Mouse (Mus musculus) heart, adult 2 months (tissue): ENCODE measurements around the gene Gstt3. TPM values are rescaled to one million over a fixed set of nuclear protein-coding genes. Genes with fewer than 3 reads are reported as not detected.

ENCODE experiments used
- DNase-seq, 2 experiments: peaks; one replicate each; pipeline ENCODE4 v3.0.0; 2021
- H3K27ac ChIP-seq: fragments of 200-600 bp; 2 replicates; pipeline ENCODE4 v1.8.1; 2022
- H3K27me3 ChIP-seq: fragments of 200-500 bp; 2 replicates; pipeline ENCODE4 v1.6.1; 2012; ENCODE audit warnings: mild to moderate bottlenecking, low read length, inconsistent platforms, mixed read lengths; ENCODE audit not compliant: control insufficient read depth, insufficient read depth
- H3K36me3 ChIP-seq: fragments of 200-500 bp; 2 replicates; pipeline ENCODE4 v1.6.1; 2012; ENCODE audit warnings: low read length, inconsistent platforms; ENCODE audit not compliant: control insufficient read depth, insufficient read depth
- H3K4me1 ChIP-seq: fragments of 200-500 bp; 2 replicates; pipeline ENCODE4 v1.6.1; 2011; ENCODE audit warnings: low read length; ENCODE audit not compliant: control insufficient read depth, insufficient read depth
- H3K4me3 ChIP-seq: fragments of 200-600 bp; 2 replicates; pipeline ENCODE4 v1.8.1; 2022
- H3K79me2 ChIP-seq: fragments of 200-500 bp; replicated peaks from 2 replicates; pipeline ENCODE4 v1.6.1; 2012; ENCODE audit warnings: mild to moderate bottlenecking, inconsistent platforms, low read length, moderate library complexity, mixed read lengths; ENCODE audit not compliant: control insufficient read depth, insufficient read depth
- H3K9ac ChIP-seq: fragments of 200-500 bp; 2 replicates; pipeline ENCODE4 v1.6.1; 2012; ENCODE audit warnings: low read depth, mild to moderate bottlenecking, control low read depth, inconsistent platforms, low read length, mixed read lengths
- CTCF ChIP-seq: fragments of 200-600 bp; IDR thresholded peaks from 2 replicates; pipeline ENCODE4 v1.8.1; 2022; ENCODE audit warnings: antibody characterized with exemption, mild to moderate bottlenecking, moderate library complexity
- EP300 ChIP-seq: fragments of 200-500 bp; IDR thresholded peaks from 2 replicates; pipeline ENCODE4 v1.6.1; 2011; ENCODE audit warnings: low read depth, low read length, control low read depth; ENCODE audit not compliant: insufficient read depth
- POLR2A ChIP-seq: fragments of 200-500 bp; IDR thresholded peaks from 2 replicates; pipeline ENCODE4 v1.6.1; 2011; ENCODE audit warnings: mild to moderate bottlenecking, low read depth, low read length, control low read depth; ENCODE audit not compliant: insufficient read depth
- WGBS: fragments of 180-500 bp; shearing (Covaris S2); methylation state at CpG from one replicate; pipeline ENCODE4 v1.1.7; 2018; 5-methylcytosine and 5-hydroxymethylcytosine counted together
- intact Hi-C: fragments of 180-260 bp; cut with DNase I; formaldehyde crosslinking; loops from one replicate; pipeline ENCODE4 v1.15.1; 2025
- polyA plus RNA-seq: library from polyadenylated mRNA; depleted of rRNA; stranded (reverse); fragments of >200 nt; gene quantifications from 2 replicates; pipeline ENCODE4 v1.2.3, GENCODE M21; 2012; rRNA removed
- total RNA-seq, 2 experiments: library from RNA; stranded (reverse); gene quantifications; 2 replicates each; pipeline ENCODE4 v1.2.3; 2021

Gstt3 gene
- total and polyA plus RNA-seq, 3 experiments, result 2.9 to 7.1 (median 5.7) TPM

DNA sequence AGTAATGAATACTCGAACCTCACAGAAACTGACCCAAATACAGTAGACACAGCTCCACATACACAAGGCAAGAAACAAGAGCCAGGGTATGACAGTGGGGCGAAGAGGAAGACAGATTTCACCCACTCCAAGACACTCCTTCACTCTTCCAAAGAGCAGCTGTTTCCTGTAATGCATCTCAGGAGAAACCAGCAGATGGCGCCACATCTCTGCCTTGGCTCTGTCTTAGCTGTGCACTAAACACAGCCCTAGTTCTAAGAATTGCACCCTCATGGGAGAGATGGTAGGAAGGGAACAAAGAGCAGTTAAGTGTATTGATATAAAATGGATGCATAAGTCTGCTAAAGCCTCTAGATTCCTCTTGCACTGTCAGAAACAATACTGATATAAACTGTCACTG, 37.2 kb downstream of the Gstt3 start:
- H3K4me1 ChIP-seq, result no peaks in the 10 kb centered on the region
- H3K79me2 ChIP-seq, result no peaks in the 10 kb centered on the region
- TF ChIP-seq EP300 (peak; percentile 88), POLR2A (no peak), CTCF (0 out of 2 replicates have a peak, but pooled peaks have one; percentile 99)
- H3K27me3 ChIP-seq, result no peaks in the 10 kb centered on the region
- intact Hi-C loops, result loop anchor here (1.0 kb wide), 3 partner anchors 88 to 207 kb away; no protein-coding TSS in a partner anchor
- H3K9ac ChIP-seq, result no peak overlapping the region
- H3K36me3 ChIP-seq, result no peaks in the 10 kb centered on the region
- 45% methylated on average over 3 of the region's 3 CpGs for WGBS
- peak; percentile 73 to 82 for DNase-seq
- H3K27ac ChIP-seq, result no peak overlapping the region
- H3K4me3 ChIP-seq, result no peak overlapping the region

DNA sequence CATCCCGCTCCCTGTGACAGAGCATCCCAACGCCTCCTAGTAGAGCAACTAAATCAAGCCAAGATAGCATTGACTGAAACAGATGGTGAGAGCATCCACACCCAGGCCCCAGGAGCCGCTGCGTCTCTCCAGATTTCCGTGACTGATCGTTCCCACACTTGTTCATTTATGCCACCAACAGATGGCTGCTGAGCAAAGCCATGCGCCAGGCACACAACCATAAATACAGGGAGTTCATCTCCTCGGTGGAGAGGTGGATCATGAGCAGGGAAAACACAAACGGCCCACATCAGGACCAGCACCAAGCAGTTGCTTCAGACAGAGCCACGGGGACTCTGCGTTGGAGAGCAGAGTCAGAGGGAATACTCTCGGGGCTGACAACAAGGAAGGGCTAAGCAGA, 37.8 kb downstream of the Gstt3 start:
- Histone ChIP-seq H3K36me3 (no peaks in the 10 kb centered on the region), H3K4me3 (no peak overlapping the region), H3K27ac (no peak overlapping the region), H3K4me1 (no peaks in the 10 kb centered on the region), H3K79me2 (no peaks in the 10 kb centered on the region), H3K9ac (no peak overlapping the region), H3K27me3 (no peaks in the 10 kb centered on the region)
- DNase-seq, result no peak
- TF ChIP-seq POLR2A, result no peak
- TF ChIP-seq EP300, result no peak
- TF ChIP-seq CTCF, result no peak
- intact Hi-C loops, result no loop called here
- WGBS, result 92% methylated on average over 12 of the region's 12 CpGs

DNA sequence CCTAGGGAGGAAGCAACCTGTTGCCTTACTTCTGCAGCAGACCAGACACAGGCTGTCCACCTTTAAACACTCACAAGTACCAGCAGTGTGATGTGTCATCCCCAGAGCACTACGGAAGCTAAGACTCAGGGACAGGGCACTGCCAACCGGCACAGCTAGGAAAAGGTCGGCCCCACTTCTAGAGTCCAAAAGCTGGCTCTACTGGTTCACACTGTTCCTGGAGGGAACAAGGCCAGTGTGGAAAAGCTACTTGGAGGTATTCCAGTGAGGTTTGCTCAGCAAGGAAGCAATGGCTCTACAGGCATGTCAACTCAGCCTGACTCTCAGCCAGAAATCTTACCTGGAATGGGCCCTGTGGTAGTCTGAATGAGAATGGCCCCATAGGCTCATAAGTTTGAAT, 40.3 kb downstream of the Gstt3 start:
- no peaks in the 10 kb centered on the region for H3K36me3 ChIP-seq
- WGBS, result 88% methylated on average over 3 of the region's 3 CpGs
- H3K27ac ChIP-seq, result no peak overlapping the region
- no peaks in the 10 kb centered on the region for H3K4me1 ChIP-seq
- H3K9ac ChIP-seq, result no peak overlapping the region
- H3K27me3 ChIP-seq, result no peaks in the 10 kb centered on the region
- no peaks in the 10 kb centered on the region for H3K79me2 ChIP-seq
- TF ChIP-seq EP300 (no peak), POLR2A (no peak), CTCF (no peak)
- no peak for DNase-seq
- intact Hi-C loops, result no loop called here
- no peak overlapping the region for H3K4me3 ChIP-seq

DNA sequence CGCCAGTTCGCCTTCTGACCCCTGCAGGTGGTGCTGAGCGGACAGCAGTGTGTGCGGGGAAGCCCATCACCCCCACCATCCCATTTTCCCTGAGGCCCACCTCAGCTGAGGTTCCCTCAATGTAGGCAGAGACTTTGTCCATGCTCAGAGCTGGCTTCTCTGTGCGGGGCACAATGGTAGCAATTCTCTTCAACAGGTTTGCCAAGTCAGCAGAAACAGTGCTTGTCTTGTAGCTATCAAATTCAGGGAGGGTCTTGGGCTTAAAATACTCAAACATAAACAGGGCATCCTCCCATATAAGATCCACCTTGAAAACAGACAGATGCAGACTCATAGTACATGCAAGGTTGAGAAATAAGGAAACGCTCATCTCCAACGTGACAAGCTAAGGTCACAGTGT, 55.8 kb downstream of the Gstt3 start:
- intact Hi-C loops, result no loop called here
- TF ChIP-seq EP300, result no peak
- TF ChIP-seq POLR2A, result no peak
- no peak for TF ChIP-seq CTCF
- Histone ChIP-seq H3K4me3 (no peak overlapping the region), H3K27ac (no peak overlapping the region), H3K36me3 (no peaks in the 10 kb centered on the region), H3K27me3 (no peaks in the 10 kb centered on the region), H3K9ac (no peak overlapping the region), H3K4me1 (no peaks in the 10 kb centered on the region), H3K79me2 (no peaks in the 10 kb centered on the region)
- WGBS, result 97% methylated on average over 7 of the region's 7 CpGs
- DNase-seq, result no peak

Other genes with a start within 250 kb of the Gstt3 start
- gene Lrrc75b, start 221.1 kb downstream of the Gstt3 start, total RNA-seq, result under 1 TPM; 0.66 to 0.84 TPM
- 1.00 and 1.3 TPM in 2 replicates for gene Lrrc75b, start 221.1 kb downstream of the Gstt3 start, polyA plus RNA-seq
- gene Ggt1, start 219.8 kb downstream of the Gstt3 start, total RNA-seq, result under 1 TPM in 1 of 2 experiments, not detected in 1; 0.31 TPM
- 0.35 TPM in 1 of 2 replicates, not detected in the other for gene Ggt1, start 219.8 kb downstream of the Gstt3 start, polyA plus RNA-seq
- gene Ggt5, start 192.1 kb downstream of the Gstt3 start, total RNA-seq, result 1 to 10 TPM; 3.8 to 7.9 TPM
- 41.9 TPM in 2 replicates for gene Ggt5, start 192.1 kb downstream of the Gstt3 start, polyA plus RNA-seq
- 1 to 10 TPM; 1.3 to 1.8 TPM for gene Susd2, start 137.4 kb downstream of the Gstt3 start, total RNA-seq
- 4.3 TPM in 2 replicates for gene Susd2, start 137.4 kb downstream of the Gstt3 start, polyA plus RNA-seq
- 10 to 100 TPM; 13.6 to 19.9 TPM for gene Cabin1, start 17.1 kb downstream of the Gstt3 start, total RNA-seq
- gene Cabin1, start 17.1 kb downstream of the Gstt3 start, polyA plus RNA-seq, result 17.9 and 21.1 TPM in 2 replicates
- gene Ddt, start 8.0 kb downstream of the Gstt3 start, total RNA-seq, result 100 to 1,000 TPM in 1 of 2 experiments, 10 to 100 TPM in 1; 89.2 to 110 TPM
- 90.1 and 116 TPM in 2 replicates for gene Ddt, start 8.0 kb downstream of the Gstt3 start, polyA plus RNA-seq
- not detected for gene Gm20441, start 460 bp downstream of the Gstt3 start, total RNA-seq
- gene Gm20441, start 460 bp downstream of the Gstt3 start, polyA plus RNA-seq, result not detected in 2 replicates
- gene Gstt1, start 17.2 kb upstream of the Gstt3 start, total RNA-seq, result 10 to 100 TPM; 15.8 to 16.8 TPM
- gene Gstt1, start 17.2 kb upstream of the Gstt3 start, polyA plus RNA-seq, result 52.1 and 58.5 TPM in 2 replicates
- gene Gstt4, start 41.1 kb upstream of the Gstt3 start, total RNA-seq, result not detected
- gene Gstt4, start 41.1 kb upstream of the Gstt3 start, polyA plus RNA-seq, result 0.29 and 0.44 TPM in 2 replicates
- gene Gstt2, start 56.0 kb upstream of the Gstt3 start, total RNA-seq, result 10 to 100 TPM in 1 of 2 experiments, 1 to 10 TPM in 1; 8.0 to 12.8 TPM
- gene Gstt2, start 56.0 kb upstream of the Gstt3 start, polyA plus RNA-seq, result 53.4 and 69.1 TPM in 2 replicates
- 100 to 1,000 TPM; 200 to 220 TPM for gene Mif, start 78.8 kb upstream of the Gstt3 start, total RNA-seq
- gene Mif, start 78.8 kb upstream of the Gstt3 start, polyA plus RNA-seq, result 375 and 556 TPM in 2 replicates
- under 1 TPM; 0.50 to 0.65 TPM for gene Derl3, start 112.0 kb upstream of the Gstt3 start, total RNA-seq
- gene Derl3, start 112.0 kb upstream of the Gstt3 start, polyA plus RNA-seq, result 1.0 and 1.3 TPM in 2 replicates
- 10 to 100 TPM; 21.1 to 23.3 TPM for gene Smarcb1, start 140.2 kb upstream of the Gstt3 start, total RNA-seq
- 19.6 and 20.0 TPM in 2 replicates for gene Smarcb1, start 140.2 kb upstream of the Gstt3 start, polyA plus RNA-seq
- gene Chchd10, start 151.7 kb upstream of the Gstt3 start, total RNA-seq, result 1,000 to 10,000 TPM; 1,811 to 2,042 TPM
- 1,155 and 2,061 TPM in 2 replicates for gene Chchd10, start 151.7 kb upstream of the Gstt3 start, polyA plus RNA-seq
- 1 to 10 TPM; 4.7 to 5.4 TPM for gene Mmp11, start 155.1 kb upstream of the Gstt3 start, total RNA-seq
- gene Mmp11, start 155.1 kb upstream of the Gstt3 start, polyA plus RNA-seq, result 15.6 and 15.7 TPM in 2 replicates
- gene Gm867, start 159.3 kb upstream of the Gstt3 start, total RNA-seq, result not detected
- gene Gm867, start 159.3 kb upstream of the Gstt3 start, polyA plus RNA-seq, result 0.76 TPM in 1 of 2 replicates, not detected in the other
- gene Vpreb3, start 161.6 kb upstream of the Gstt3 start, total RNA-seq, result not detected
- gene Vpreb3, start 161.6 kb upstream of the Gstt3 start, polyA plus RNA-seq, result 1.1 and 5.9 TPM in 2 replicates
- not detected for gene Gm5134, start 173.1 kb upstream of the Gstt3 start, total RNA-seq
- gene Gm5134, start 173.1 kb upstream of the Gstt3 start, polyA plus RNA-seq, result not detected in 2 replicates